Mouse (Mus musculus): ENCODE measurements at regions not wholly inside any gene's neighbourhood (a gene's known extent, or its start where the extent isn't known, plus 50 kb on each side); places are given as distances from the start of the nearest gene placed in this dataset.

GRCm38 (mm10) chr5:141189033-141189432 lies 52.3 kb upstream of the Sdk1 start:
- TF ChIP-seq POLR2A (IDR thresholded peaks at IDR 0.05; ENCODE audit: low read depth, low read length) (no peak), CTCF (conservative IDR thresholded peaks at IDR 0.05; ENCODE audit: insufficient read depth, insufficient read length, low read depth, low read length) (no peak)

Data from kidney, adult 2 months (tissue).